ENCODE assay signal across 12 mouse cellular contexts in the genomic region with DNA sequence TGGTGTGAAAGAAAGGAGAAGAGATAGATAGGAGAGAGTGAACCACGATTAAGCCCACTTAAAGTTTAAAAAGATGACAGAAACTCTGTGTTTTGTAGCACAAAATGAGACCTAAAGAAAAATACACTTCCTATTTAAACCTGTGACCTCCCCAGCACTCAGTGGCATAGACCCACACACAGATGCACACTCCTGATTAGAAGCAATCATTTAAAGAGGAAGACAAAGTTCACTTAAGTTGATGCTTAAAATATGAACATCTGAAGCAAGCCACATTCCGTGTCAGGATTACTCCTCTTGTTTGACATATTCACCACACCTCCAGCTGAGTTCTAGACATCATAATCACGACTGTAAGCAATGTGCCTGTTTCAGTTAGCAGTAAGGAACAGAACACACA.
"Had no signal": no experiment of that assay in that cellular context is flagged by ENCODE, and none has a peak within 500 bp of the region (broad histone marks: within the 10 kb centered on the region; RNA-seq: fewer than 3 reads in every experiment).

No protein-coding gene starts in this region.

- H3K9me3 ChIP-seq: limb, embryonic 15.5 days; liver, embryonic 12.5 days; lung, embryonic 15.5 days; midbrain, embryonic 13.5 days had no signal

- H3K4me2 ChIP-seq: limb, embryonic 15.5 days; liver, embryonic 12.5 days; lung, embryonic 15.5 days; midbrain, embryonic 13.5 days had no signal

- ATAC-seq: liver, embryonic 12.5 days; midbrain, embryonic 13.5 days had no signal

- H3K27me3 ChIP-seq: limb, embryonic 15.5 days; liver, embryonic 12.5 days; lung, embryonic 15.5 days; midbrain, embryonic 13.5 days had no signal

- H3K36me3 ChIP-seq: limb, embryonic 15.5 days; liver, embryonic 12.5 days; lung, embryonic 15.5 days; midbrain, embryonic 13.5 days had no signal

- DNase-seq: kidney, adult 18-20 months; kidney, postnatal 14 days; lung, postnatal 14 days; right cerebral cortex, adult 18-20 months; right cerebral cortex, postnatal 25 days; thymus, postnatal 14 days had no signal

- H3K4me3 ChIP-seq: left cerebral cortex, adult 2 months; limb, embryonic 15.5 days; liver, embryonic 12.5 days; lung, embryonic 15.5 days; midbrain, embryonic 13.5 days had no signal

- H3K9ac ChIP-seq: limb, embryonic 15.5 days; liver, embryonic 12.5 days; lung, embryonic 15.5 days; midbrain, embryonic 13.5 days had no signal

- H3K27ac ChIP-seq: left cerebral cortex, adult 2 months; limb, embryonic 15.5 days; liver, embryonic 12.5 days; lung, embryonic 15.5 days; macrophage; midbrain, embryonic 13.5 days had no signal
